Mouse (Mus musculus) activated CD4-positive, CD25-positive, alpha-beta regulatory T cell, adult 4 months (primary cell): ENCODE results near the gene Hoxa13. TPM values are rescaled to one million over a fixed set of nuclear protein-coding genes. Genes with fewer than 3 reads are reported as not detected.

Experiments used
- ATAC-seq: one replicate; pipeline ENCODE4 v1.8.0; 2017
- polyA plus RNA-seq, 2 experiments: library from polyadenylated mRNA; unstranded; fragments of 100-300 nt; shearing (Covaris generic); gene quantifications; one replicate each; pipeline ENCODE4 v1.2.1; 2017

Hoxa13 gene
- polyA plus RNA-seq, 2 experiments from 2014 or later = not detected

DNA sequence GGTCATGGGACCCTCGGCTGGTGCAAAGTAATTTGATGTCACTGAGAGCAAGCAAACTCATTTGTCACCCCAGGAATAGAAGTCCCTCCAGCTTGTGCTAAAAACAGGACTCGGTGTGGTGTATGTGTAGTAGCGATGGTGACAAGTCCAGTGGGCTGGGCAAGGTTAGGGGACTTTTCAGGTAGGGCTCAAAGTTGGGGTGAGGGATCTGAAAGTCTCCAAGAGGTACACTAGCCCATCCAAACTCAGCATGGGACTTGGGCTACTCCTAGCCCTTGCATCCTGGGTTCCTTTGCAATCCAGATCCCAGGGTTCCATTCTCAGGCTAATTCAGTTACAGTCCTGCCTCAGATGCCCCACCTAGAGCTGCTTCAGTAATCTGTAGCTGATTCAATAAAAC, 8.1 kb upstream of the Hoxa13 start:
- no peak for ATAC-seq

DNA sequence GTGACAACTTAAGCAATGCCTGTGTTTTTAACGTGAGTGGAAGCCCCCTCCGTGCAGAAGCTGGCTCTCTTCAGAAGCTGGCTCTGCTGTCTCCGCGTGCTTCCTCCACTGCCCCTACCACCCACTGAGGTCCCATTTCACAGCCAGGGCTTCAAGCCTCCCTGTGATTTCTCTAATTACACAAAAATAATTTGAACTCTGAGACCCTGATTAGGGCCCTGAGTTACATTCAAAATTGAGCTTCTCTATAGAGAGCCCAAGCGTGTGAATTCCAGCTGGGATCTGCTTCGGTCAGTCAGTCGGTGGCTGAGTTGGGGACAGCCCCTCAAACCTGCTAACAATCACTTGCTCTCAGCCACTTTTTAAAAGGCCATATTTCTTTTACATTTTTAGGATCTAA, 7.7 kb upstream of the Hoxa13 start:
- no peak for ATAC-seq

DNA sequence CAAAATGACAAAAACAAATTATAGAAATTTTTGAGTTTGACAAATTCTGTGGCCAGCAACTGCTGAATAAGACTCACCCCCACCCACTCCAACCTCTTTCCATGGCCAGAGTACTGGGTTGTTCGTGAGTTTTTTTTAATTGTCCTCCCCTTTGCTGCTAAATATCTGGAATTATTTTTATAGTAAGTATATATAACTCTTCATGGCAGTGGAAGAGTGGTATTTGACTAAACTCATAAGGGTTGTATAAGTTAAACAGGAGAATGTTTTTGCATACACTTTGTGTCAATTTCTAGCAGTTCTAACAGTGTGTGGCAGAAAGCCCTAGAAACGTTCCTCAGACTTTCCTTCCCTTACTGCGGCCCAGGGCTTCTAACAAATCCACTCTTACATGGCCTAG, 7.0 kb upstream of the Hoxa13 start:
- no peak for ATAC-seq

DNA sequence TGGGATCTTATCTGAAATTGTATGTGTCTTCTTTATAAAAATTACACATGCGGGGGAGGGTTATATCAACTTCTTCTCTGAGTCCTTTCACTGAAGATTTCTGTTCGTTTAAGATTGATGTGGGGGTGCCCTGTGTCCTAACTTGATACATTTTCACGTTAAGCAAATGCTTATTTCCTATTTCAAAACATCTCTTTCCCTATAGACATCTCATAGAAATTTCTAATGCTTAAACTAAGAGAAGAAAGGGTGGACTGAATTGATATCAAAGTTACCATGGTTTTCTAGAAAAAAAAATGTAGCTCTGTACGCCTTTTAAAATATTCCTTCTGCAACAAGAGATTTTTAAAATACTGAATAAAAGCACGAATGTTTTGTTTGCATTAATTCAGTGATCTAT, 6.5 kb upstream of the Hoxa13 start:
- ATAC-seq = no peak

DNA sequence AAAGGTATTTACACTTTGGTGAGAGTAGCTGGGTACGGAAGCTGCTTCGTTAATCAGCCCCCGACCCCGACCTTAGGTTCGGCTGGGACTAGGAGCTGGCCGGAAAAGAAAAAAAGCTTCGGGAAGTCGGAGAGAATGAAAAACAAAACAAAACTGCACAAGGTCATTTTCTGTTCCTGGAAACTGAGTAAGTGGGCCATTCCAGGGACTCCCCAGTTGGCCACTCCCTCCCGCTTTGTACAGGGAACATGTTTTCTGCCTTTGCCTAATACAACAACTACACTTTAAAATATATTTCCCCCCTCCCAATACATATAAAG, 5.9 kb upstream of the Hoxa13 start:
- no peak for ATAC-seq

DNA sequence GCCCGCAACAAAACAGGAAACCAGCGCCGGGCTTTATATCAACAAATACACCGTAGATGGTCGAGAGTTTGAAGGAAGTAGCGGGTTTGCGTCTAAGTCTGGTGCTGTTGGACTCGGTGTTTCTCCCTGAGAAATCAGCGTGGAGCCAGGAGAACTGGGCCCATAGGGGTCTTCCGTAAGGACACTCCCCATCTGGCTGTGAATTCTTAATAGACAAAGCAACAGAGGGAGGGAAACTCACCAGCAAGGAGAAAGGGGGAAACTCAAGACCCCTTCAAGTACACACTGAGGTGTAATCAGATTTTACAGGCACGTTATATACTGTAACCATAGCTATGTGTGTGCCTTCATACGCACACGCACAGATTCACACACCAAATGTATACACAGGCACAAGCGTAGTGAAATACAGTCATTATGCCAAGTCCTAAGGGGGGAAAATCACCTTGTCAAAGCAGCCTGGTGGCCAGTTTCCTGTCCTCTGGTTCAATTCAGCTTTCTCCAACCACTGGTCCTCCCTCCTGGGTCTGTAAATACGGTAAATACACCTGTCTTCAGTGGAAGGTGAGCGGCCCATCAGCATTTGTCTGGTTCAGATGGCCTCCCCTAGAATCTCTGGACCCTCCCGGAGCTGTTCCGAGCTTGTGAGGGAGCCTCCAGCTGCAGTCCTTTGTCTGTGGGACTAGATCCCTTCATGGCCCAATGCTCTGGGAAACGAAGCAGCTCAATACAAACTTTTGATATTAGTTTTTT, 5.4 kb upstream of the Hoxa13 start:
- no peak for ATAC-seq

DNA sequence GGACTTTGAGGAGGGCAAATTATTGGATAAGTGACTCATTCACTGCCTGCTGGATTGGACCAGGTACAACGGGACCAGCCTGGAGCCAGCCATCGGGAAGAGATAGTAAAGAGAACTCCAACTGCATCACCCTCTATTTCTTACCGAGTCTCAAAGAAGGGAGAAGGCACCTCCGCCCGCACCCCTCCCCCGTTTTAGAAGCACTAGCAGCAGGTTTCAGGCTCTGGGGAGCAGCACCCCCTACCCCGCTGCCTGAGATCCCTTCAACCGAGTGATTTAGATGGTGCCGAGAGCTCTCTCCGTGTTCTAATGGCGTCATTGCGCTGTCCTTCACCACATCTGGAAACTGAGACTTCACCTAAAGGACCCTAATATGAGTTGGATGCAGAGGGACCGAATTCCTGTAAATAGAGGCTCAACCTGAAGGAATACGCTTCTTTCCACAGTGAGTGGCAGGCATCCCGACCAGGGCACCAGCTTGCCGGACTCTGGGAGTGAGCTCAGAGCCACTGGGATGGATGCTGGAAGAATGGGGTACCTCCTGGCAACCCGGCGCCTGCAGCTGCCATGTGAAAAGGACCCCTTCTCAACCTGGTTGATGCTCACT, 4.7 kb upstream of the Hoxa13 start:
- ATAC-seq = no peak

DNA sequence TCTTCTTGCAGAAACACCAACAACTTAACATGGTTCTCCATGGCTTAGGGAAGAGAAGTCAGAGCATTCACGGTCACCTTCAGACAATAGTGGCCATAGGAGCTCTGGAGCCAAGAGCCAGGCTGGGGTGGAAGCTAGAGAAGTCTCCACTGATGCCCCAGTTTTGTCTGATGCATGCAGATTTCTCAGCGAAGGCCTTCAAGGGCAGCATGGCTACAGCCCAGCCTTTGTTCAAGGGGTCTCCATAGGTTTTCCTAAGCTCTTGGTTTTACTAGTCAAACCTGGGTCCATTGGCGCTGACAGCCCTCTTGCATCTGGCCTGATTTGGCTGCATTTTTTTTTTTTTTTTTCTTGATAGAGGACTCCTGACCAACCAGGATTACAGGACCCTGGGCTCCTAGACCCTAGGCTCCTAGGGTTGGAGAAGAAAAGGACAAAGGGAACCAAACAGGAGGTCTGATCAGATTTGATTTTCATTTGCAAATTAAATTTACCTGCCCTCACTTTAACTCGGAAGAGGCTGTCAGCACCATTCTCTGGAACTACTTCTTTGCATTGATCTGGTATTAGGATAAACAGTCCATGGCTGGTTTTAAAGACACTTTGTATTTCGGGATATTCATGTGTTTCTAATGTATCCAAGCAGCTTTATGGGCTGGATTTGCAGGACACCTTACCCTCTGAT, 3.6 kb upstream of the Hoxa13 start:
- no peak for ATAC-seq

DNA sequence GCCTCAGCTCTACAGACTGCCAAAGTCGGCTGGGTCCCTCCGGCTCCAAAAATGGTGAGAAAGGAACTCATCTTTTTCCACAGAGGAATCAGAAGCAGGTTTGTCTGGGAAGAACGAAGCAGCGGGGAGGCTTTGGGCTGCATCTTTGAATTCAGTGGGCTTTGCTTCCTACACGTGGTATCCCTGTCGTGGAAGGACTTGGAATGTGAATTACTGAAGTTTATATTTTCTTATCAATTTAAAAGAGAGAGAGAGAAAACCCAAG, 2.6 kb upstream of the Hoxa13 start:
- ATAC-seq = no peak

DNA sequence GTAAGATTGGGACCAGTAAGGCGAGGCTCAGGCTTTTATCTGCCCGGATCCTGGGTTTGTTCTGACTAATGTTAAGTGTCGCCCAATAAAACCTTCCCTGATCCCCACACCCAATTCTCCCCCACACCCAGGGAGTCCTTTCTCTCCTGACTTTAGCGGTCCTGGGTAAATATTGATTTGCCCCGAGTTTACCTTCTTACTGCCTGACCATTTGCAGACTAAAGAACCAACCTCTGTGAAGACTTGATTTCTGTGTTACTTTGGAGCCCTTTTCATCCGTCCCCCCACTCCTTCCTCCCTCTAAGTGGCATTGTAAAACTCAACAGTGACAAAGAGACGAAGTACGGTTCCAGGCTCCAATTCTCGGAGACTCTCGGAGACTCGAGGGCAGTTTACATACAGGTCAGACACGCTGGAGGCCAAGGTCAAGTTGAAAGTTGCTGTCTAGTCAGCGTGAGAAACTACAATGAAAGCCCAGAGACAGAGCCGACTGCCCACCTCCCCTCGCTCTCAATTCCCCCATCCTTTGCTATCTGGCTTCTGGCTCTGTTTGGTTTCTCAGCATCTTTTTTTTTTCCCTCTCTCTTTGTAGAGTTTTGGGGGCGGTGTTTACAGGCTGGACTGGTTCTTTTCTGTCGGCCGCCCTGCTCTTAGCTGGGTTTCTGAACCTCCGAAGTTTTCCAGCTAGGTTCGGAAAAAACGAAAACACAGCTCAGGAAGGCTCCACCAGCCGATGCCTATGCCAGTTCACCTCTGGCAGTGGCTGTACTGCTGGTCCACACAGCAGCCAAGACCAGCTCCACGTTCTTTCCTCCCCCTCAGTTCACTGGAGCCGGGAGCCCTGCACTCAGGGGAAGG, 2.0 kb upstream of the Hoxa13 start:
- no peak for ATAC-seq

DNA sequence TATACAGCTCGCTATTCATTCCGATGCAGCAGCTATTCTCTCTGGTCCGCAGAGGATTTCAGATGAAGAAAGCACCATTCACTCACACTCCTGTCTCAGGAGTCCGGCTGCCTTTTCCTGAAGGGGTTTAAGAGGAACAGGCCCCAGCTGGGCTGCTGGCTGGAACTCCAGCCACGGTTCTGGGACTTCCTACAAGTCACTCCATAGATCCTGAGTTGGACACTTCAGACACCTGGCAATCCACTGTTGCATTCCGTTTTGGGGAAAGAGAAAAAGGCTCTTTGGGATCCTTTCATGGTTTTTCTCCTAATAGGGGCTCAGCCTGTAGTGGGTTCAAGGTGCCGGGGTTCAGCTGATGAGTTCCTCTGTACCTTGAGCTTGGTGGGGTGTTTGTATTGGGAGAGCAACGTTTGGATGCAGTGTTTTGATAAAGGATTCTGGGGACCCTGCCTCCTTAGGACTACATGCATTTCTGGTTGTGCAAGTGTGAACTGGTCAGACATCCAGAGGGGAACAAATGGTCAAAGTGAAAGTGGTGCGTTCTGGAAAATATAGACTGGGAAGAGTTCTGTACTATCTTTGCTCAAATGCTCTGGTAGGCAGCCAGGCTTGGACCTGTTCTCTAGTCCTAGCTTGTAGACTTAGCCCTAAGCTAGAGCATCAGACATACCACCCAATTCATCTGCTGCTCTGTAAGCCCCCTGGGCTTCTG, 1.2 kb upstream of the Hoxa13 start:
- ATAC-seq = no peak

DNA sequence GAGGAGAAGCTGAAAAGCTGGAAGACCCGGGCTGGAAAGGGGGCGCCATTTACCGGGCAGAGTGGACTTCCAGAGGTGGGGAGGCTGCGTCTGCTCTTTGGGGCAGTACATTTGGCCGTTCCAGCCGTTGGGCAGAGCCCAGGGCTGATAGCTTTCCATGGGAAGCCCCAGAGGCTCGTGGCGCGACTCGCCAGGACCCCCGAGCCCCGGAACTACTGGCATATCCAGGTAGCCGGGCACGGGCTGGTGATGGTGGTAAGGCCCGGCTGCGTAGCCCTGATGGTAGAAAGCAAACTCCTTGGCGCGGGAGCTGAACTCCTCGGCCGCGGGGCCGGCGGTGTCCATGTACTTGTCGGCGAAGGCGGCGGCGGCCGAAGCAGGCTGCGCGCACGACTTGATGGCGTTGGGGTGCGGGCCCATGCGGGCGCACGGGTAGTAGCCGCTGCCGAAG, 844 bp downstream of the Hoxa13 start:
- ATAC-seq = no peak

DNA sequence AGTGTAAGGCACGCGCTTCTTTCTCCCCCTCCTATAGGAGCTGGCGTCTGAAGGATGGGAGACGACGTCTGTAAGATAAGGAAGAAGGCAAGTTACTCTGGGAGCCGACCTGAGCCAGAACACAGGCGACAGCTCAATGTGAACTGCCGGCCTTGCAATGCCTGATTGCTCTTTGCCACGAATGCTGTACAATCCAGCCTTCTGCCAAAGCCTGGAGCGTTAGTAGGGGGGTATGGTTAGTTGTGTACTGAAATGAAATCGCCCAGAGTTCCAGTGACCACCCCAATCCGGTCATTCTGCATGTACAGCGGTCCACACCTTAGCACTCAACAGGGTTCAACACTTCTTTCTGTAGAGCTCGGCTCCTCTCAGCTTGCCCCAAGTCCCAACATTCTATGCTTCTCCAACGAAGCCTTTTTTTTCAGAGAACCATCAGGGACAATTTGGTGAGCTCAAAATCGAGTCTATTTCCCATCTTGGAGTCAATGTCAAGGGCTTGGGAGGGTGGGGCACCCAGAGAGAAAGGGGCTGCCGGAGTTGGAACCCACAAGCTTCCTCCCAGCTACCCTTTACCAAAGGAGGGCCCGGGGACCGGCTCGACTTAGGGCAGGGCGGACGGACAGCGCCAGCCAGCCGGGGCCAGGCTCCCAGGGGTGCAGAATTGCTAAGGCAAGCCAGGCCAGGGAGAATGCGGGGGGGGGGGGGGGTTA, 1.4 kb downstream of the Hoxa13 start:
- ATAC-seq = no peak

DNA sequence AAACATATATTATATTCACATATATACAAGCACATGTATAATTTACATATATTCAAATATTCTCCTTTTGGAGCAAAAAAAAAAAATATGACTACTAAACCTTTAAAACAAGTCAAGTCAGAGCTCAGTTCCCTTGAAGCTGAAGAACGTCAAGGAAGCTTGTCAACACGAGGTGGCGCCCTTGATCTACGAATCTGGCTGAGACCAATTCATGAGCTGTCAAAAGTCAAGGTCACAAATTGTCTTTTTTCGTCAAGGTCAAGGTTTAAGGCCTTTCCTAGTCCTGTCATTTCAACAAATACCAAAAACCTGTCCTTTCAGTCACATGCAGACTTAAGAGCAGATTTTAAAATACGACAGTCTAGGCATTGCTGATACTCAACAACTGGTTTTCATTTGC, 3.7 kb downstream of the Hoxa13 start:
- peak; percentile 62 for ATAC-seq

DNA sequence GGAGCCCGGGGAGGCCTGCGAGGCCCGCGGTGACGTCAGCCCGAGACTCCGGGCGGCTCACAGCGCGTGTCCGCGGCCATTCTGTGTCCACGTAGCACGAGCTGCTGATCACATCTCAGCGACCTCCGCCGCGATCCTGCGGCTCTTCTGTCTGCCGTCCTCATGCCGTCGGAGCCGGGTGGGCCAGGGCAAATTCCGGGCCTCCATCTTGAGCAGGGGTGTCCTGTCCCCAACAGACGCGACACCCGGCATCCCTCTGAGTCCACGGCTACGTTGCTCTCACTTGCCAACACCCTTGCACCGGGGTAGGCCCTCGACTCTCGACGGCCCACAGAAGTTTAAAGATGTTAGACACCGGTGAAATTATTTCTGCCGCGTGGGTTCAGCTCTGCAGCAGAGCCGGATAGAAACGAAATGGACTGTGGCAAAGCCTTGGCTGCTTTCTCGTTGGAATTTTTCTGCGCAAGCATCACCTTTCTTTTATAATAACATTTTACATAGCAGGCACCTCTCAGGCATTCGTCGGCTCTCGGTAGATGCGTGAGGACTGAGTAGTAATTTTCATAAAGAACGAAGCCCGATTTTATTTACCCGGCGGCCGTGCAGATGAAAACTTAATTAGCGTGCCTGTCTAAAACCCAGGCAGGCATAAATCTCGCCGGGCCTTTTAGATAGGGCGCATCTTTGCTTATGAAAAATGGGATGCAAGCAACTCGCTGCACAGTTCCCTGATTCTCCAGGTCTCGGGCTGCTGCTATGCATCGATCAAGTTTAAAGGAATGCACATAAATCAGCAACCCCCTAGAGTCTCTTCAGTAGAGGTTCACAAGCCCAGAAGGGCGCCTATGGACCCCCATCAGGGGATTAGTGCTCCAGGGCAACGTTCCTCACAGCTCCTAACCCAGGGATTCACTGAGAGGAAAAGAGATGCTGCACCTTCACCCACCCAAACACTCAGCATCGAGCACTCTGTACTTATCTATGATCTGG, 6.9 kb downstream of the Hoxa13 start:
- no peak for ATAC-seq

DNA sequence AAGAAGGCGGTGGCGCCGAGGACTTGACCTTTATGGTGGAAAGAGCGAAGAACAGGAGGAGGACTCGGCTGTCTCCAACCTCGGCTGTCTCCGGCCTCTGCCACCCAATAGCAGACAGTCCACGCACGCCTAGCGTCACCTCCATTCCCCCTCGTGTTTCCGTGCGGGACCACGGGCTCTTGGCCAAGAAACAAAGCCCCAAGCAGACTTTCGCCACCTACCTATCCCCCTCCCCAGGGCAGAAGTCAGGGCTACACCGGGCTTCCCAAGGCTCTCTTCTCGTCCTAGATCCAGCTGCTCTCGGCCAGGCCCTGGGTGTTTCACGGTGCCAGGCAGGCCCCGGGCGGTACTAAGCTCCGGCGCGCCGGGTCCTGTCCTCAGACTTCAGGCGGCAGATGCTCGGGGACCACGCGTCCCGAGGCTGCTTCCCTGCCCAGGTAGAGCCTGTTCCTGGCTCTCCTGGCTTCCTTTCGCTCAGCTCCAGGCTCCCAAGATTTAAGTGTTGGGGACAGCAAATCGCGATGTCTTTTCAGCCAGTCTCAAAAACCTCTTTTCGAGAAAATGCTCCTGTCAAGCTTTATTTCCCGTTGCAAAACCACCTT, 7.8 kb downstream of the Hoxa13 start:
- ATAC-seq = peak; percentile 14

DNA sequence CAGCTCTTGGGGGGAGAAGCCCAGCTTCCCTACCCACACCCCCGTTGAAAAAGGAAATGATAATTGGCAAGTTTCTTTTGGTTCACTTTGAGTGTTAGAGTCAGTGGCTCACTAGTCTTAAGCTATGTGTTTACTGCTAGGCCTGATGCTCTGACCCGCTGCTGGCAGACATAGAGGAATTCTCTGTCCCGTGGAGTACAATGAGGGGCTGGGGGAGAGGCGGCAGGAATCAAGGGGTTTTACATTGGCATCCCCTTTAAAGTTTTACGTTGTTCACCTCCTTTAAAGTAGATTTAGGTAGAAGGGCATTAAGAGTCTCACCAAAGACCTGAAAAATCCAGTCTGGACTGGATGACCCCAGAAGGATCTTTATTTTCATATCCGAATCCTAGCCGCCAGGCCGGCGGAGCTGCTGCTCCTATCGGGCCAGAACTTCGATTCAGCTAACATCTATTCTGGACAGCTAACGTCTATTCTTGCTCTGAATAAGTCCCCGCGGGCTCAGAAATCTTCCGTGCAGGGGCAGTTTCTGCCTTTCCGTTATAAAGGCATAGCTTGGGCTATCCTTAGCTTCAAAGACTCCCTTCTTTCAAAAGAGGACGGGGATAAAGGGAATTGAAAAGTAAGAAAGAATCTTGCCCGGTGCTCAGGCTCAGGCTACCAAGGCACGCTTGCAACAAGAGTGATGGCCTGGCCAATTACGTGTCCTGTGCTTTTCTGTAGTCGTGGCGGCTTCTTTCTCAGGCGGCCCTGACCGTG, 8.5 kb downstream of the Hoxa13 start:
- ATAC-seq = no peak

DNA sequence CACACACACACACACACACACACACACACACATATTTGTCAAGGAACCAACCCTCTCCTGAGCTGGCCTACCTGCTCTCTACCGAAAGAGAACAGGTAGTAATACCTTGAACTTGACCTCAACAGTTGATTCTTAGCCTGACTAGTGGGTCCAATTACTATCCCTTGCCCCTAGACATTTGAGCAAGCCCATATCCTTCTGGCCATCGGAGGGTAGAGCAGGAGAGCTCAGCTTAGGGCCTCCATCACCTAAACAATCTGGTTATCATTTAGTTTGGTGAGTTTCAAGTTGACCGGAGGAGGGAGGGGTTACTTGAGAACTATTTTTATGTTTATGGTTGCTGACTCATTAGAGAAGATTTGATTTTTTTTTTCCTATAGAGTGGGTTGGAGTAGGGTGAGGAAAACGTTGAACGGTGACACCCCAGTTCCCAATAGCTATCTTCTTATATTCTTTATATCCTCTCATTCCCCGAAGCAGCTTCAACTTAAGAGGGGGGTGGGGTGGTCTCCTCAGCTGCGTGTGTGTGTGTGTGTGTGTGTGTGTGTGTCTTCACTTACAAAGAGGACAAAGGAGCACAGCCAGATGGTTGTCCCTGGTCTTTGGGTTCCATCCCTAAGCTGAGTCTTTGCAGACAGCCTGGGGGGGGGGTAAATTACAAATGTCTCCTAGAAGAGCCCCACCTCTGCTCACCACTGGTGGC, 9.4 kb downstream of the Hoxa13 start:
- no peak for ATAC-seq

DNA sequence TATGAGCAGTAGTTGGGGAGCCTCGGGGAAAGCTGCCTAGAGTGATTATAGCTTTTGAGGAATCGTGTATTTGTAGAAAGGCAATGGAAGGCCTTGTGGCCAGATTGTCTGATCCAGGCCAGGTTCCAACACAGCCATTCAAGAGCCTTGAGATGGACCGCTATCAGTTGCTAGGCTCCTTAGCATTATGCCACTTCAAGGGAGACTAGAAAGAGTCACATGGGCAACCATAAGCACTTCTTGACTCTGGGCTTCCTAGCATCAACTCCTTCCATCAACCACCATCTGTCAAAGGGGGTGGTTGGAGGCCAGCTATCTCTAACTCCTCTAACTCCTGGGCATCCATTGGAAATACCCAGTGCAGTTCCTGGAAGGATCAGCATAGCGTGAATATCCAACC, 10.9 kb downstream of the Hoxa13 start:
- ATAC-seq = no peak
